Mouse (Mus musculus): Measurements from ENCODE around the gene Syne3. TPM values are rescaled to one million over a fixed set of nuclear protein-coding genes. Genes with fewer than 3 reads are reported as not detected.
A peak's percentile ranks its signal among the peaks of the same experiment; 100 is the strongest.

Syne3 gene
- total RNA-seq, 2 experiments from 2014 or later, result 0.79 to 0.81 TPM

- intact Hi-C loops (cut with DNase I), result no loop called here
- no peak for DNase-seq (ENCODE audit: extremely low spot score in 1 of 2, low spot score in 2 of 2)
Observed at GRCm38 (mm10) chr12:104882061-104882460, 127.5 kb downstream of the Syne3 start.

GRCm38 (mm10) chr12:104881518-104882060 is 128.0 kb downstream of the Syne3 start:
- no peak for DNase-seq (ENCODE audit: extremely low spot score in 1 of 2, low spot score in 2 of 2)
- intact Hi-C loops (cut with DNase I), result no loop called here

GRCm38 (mm10) chr12:104880367-104880766 is 129.2 kb downstream of the Syne3 start:
- DNase-seq (ENCODE audit: extremely low spot score in 1 of 2, low spot score in 2 of 2), result no peak
- intact Hi-C loops (cut with DNase I), result no loop called here

Small RNA genes within 50 kb of the gene (microRNA-seq; reads per million reads assigned to microRNA genes)
- gene Mir3069, result 6.6 reads per million, percentile 24 among the genes with 10 or more reads in this experiment

Other genes starting within 250 kb of the Syne3 start
- gene Clmn, start 144.7 kb downstream of the Syne3 start, total RNA-seq (2021), result 10 to 100 TPM; 18.1 to 24.5 TPM
- 10 to 100 TPM; 62.9 to 65.1 TPM for gene Glrx5, start 22.9 kb upstream of the Syne3 start, total RNA-seq (2021)
- not detected for gene Tcl1b2, start 136.2 kb upstream of the Syne3 start, total RNA-seq (2021)
- not detected for gene Tcl1b1, start 149.9 kb upstream of the Syne3 start, total RNA-seq (2021)
- not detected for gene Tcl1b5, start 166.5 kb upstream of the Syne3 start, total RNA-seq (2021)
- gene Tcl1b3, start 181.2 kb upstream of the Syne3 start, total RNA-seq (2021), result not detected
- gene Tcl1b4, start 192.1 kb upstream of the Syne3 start, total RNA-seq (2021), result not detected
- not detected for gene Tcl1, start 213.0 kb upstream of the Syne3 start, total RNA-seq (2021)